Mouse (Mus musculus): ENCODE data around the gene Ddx58. TPM values are rescaled to one million over a fixed set of nuclear protein-coding genes. Genes with fewer than 3 reads are reported as not detected.

Ddx58 gene
- polyA plus RNA-seq, 1 experiment from 2014 or later, result 3.4 TPM

GRCm38 (mm10) chr4:40160591-40161434 lies 78.8 kb downstream of the Ddx58 start:
- Histone ChIP-seq H3K27me3 (ENCODE audit: control insufficient read depth, insufficient read depth, low read length) (no peaks in the 10 kb centered on the region), H3K4me2 (ENCODE audit: low read depth, low read length, severe bottlenecking) (no peak overlapping the region), H3K4me3 (ENCODE audit: low read depth, low read length) (no peak overlapping the region), H3K9ac (ENCODE audit: low read length) (no peak overlapping the region), H3K27ac (ENCODE audit: low read depth, low read length) (no peak overlapping the region), H3K9me3 (ENCODE audit: control insufficient read depth, low read length) (no peaks in the 10 kb centered on the region; the same call in 1 of the 2 replicates), H3K4me1 (replicated peaks; ENCODE audit: control insufficient read depth, insufficient read depth, low read length) (no peaks in the 10 kb centered on the region), H3K36me3 (ENCODE audit: control insufficient read depth, insufficient read depth, low read length) (no peaks in the 10 kb centered on the region)
- ATAC-seq (replicated peaks; ENCODE audit: low FRiP score) (no peak), DNase-seq (ENCODE audit: low spot score) (no peak)
- WGBS, result 91% methylated on average over 8 of the region's 8 CpGs

DNA sequence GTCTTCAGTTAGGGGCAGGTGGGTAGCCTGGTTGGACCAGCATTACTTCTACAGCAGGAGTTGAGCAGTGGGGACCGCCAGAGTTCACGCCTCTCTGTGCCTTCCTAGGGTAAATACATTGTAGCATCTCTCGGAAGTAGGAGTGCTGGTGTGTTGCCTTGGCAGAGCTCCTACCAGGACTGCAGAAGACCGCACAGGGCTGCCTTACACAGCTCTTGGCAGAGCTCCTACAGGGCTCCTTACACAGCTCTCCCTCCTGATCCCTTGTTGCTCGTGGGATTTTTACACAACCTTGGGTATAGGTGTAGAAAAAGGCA lies 81.4 kb downstream of the Ddx58 start:
- Histone ChIP-seq H3K36me3 (ENCODE audit: control insufficient read depth, insufficient read depth, low read length) (no peaks in the 10 kb centered on the region), H3K4me2 (ENCODE audit: low read depth, low read length, severe bottlenecking) (no peak overlapping the region), H3K9ac (ENCODE audit: low read length) (no peak overlapping the region), H3K27me3 (ENCODE audit: control insufficient read depth, insufficient read depth, low read length) (no peaks in the 10 kb centered on the region), H3K4me1 (replicated peaks; ENCODE audit: control insufficient read depth, insufficient read depth, low read length) (no peaks in the 10 kb centered on the region), H3K9me3 (ENCODE audit: control insufficient read depth, low read length) (no peaks in the 10 kb centered on the region; the same call in 1 of the 2 replicates), H3K4me3 (ENCODE audit: low read depth, low read length) (no peak overlapping the region), H3K27ac (ENCODE audit: low read depth, low read length) (no peak overlapping the region)
- DNase-seq (ENCODE audit: low spot score) (no peak), ATAC-seq (replicated peaks; ENCODE audit: low FRiP score) (no peak)
- 93% methylated on average over 5 of the region's 5 CpGs for WGBS

DNA sequence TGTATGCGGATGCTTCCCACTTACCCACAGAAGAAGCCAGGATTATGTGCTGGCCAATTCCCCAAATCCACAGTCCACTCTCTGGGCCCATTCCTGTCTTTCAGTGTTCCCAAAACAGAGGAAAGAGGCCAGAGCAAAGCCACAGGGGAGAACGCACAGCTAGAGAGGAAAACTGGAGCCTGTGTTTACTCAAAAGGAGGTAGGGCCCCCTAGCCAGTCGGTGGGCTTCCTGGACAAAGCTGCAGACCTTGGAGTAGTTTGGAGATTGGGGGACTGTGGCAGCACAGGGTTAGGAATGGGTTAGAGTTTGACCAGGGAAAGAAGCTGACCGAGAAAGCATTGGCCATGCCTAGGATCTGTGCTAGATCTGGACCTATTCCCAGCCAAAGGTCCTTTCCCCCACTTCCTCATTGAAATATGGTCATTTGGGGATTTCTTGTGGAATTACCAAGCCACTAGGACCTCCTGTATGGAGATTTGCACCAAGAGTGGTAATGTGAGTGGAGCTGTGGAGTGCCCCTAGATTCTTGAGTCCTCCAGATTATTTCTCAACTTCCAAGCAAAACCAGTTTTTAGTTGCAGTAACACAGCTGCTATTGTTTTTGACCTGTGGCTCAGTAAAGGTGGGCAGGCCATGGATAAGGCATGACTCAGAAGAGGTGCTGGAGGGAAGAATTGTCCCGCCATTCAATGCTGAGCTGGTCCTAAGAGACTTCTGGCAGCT lies 82.0 kb downstream of the Ddx58 start:
- H3K27ac ChIP-seq (ENCODE audit: low read depth, low read length), result no peak overlapping the region
- H3K4me3 ChIP-seq (ENCODE audit: low read depth, low read length), result no peak overlapping the region
- H3K9ac ChIP-seq (ENCODE audit: low read length), result no peak overlapping the region
- 88% methylated on average over 5 of the region's 5 CpGs for WGBS
- H3K4me2 ChIP-seq (ENCODE audit: low read depth, low read length, severe bottlenecking), result no peak overlapping the region
- no peaks in the 10 kb centered on the region for H3K36me3 ChIP-seq (ENCODE audit: control insufficient read depth, insufficient read depth, low read length)
- ATAC-seq (replicated peaks; ENCODE audit: low FRiP score), result no peak
- no peaks in the 10 kb centered on the region for H3K4me1 ChIP-seq (replicated peaks; ENCODE audit: control insufficient read depth, insufficient read depth, low read length)
- DNase-seq (ENCODE audit: low spot score), result no peak
- H3K27me3 ChIP-seq (ENCODE audit: control insufficient read depth, insufficient read depth, low read length), result no peaks in the 10 kb centered on the region
- H3K9me3 ChIP-seq (ENCODE audit: control insufficient read depth, low read length), result no peaks in the 10 kb centered on the region; the same call in 1 of the 2 replicates

GRCm38 (mm10) chr4:40156582-40157499 lies 82.8 kb downstream of the Ddx58 start:
- no peak overlapping the region for H3K4me3 ChIP-seq (ENCODE audit: low read depth, low read length)
- no peak for DNase-seq (ENCODE audit: low spot score)
- no peaks in the 10 kb centered on the region for H3K27me3 ChIP-seq (ENCODE audit: control insufficient read depth, insufficient read depth, low read length)
- H3K9me3 ChIP-seq (ENCODE audit: control insufficient read depth, low read length), result no peaks in the 10 kb centered on the region; the same call in 1 of the 2 replicates
- no peak overlapping the region for H3K4me2 ChIP-seq (ENCODE audit: low read depth, low read length, severe bottlenecking)
- no peaks in the 10 kb centered on the region for H3K36me3 ChIP-seq (ENCODE audit: control insufficient read depth, insufficient read depth, low read length)
- no peak overlapping the region for H3K27ac ChIP-seq (ENCODE audit: low read depth, low read length)
- H3K9ac ChIP-seq (ENCODE audit: low read length), result no peak overlapping the region
- H3K4me1 ChIP-seq (replicated peaks; ENCODE audit: control insufficient read depth, insufficient read depth, low read length), result no peaks in the 10 kb centered on the region
- WGBS, result 70% methylated on average over 18 of the region's 18 CpGs
- no peak for ATAC-seq (replicated peaks; ENCODE audit: low FRiP score)

- no peak overlapping the region for H3K4me2 ChIP-seq (ENCODE audit: low read depth, low read length, severe bottlenecking)
- 79% methylated on average over 2 of the region's 2 CpGs for WGBS
- H3K27ac ChIP-seq (ENCODE audit: low read depth, low read length), result no peak overlapping the region
- no peaks in the 10 kb centered on the region for H3K4me1 ChIP-seq (replicated peaks; ENCODE audit: control insufficient read depth, insufficient read depth, low read length)
- no peaks in the 10 kb centered on the region for H3K27me3 ChIP-seq (ENCODE audit: control insufficient read depth, insufficient read depth, low read length)
- no peaks in the 10 kb centered on the region for H3K36me3 ChIP-seq (ENCODE audit: control insufficient read depth, insufficient read depth, low read length)
- no peak for ATAC-seq (replicated peaks; ENCODE audit: low FRiP score)
- H3K9me3 ChIP-seq (ENCODE audit: control insufficient read depth, low read length), result no peaks in the 10 kb centered on the region; the same call in 1 of the 2 replicates
- no peak for DNase-seq (ENCODE audit: low spot score)
- no peak overlapping the region for H3K9ac ChIP-seq (ENCODE audit: low read length)
- no peak overlapping the region for H3K4me3 ChIP-seq (ENCODE audit: low read depth, low read length)
Measured at GRCm38 (mm10) chr4:40156153-40156552, 83.5 kb downstream of the Ddx58 start.

DNA sequence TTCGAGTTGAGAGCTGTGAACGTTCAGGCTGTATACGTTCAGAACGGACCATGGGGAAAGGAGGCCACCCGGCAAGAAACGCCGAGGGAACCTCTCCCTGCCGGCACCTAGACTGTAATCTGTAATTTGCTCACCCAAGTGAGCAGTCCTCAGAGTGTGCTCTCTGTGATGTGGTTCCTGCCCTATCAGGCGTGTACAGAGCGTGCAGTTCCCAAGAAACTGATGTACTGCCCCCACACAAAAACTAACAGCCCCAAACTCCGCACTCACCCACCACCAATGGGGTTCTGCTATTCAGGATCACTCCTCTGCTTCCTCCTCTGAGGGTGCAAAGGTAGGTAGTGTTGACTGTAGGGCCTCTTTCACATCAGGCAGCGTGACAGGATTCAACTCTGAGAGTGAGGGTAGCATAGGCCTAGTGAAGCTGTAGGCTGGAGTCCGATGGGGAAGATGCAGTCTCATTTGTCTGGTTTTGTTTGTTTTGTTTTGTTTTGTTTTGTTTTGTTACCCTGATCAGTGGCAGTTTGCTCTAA lies 84.1 kb downstream of the Ddx58 start:
- Histone ChIP-seq H3K9me3 (ENCODE audit: control insufficient read depth, low read length) (no peaks in the 10 kb centered on the region; the same call in 1 of the 2 replicates), H3K36me3 (ENCODE audit: control insufficient read depth, insufficient read depth, low read length) (no peaks in the 10 kb centered on the region), H3K4me3 (ENCODE audit: low read depth, low read length) (no peak overlapping the region), H3K4me1 (replicated peaks; ENCODE audit: control insufficient read depth, insufficient read depth, low read length) (no peaks in the 10 kb centered on the region), H3K27me3 (ENCODE audit: control insufficient read depth, insufficient read depth, low read length) (no peaks in the 10 kb centered on the region), H3K27ac (ENCODE audit: low read depth, low read length) (no peak overlapping the region), H3K4me2 (ENCODE audit: low read depth, low read length, severe bottlenecking) (no peak overlapping the region), H3K9ac (ENCODE audit: low read length) (no peak overlapping the region)
- ATAC-seq (replicated peaks; ENCODE audit: low FRiP score) (no peak), DNase-seq (ENCODE audit: low spot score) (no peak)
- WGBS, result 87% methylated on average over 13 of the region's 13 CpGs

DNA sequence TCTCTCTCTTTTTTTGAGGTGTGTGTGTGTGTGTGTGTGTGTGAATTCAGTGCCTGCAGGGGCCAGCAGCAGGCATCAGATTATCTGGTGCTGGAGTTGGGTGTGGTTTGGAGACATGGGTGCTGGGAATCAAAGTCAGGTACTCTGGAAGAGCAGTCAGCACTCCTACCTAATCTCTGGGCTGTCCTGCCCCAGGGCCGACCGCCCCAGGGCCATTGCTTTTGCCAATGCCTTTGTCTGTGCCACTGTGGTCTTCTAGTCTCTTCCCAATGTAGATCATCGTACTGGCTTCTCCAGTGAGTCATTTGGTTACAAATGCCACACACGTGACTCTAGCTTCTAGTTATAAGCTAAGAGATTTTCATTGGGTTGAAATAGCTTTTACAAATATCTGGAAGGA lies 84.9 kb downstream of the Ddx58 start:
- Histone ChIP-seq H3K36me3 (ENCODE audit: control insufficient read depth, insufficient read depth, low read length) (no peaks in the 10 kb centered on the region), H3K27me3 (ENCODE audit: control insufficient read depth, insufficient read depth, low read length) (no peaks in the 10 kb centered on the region), H3K4me1 (replicated peaks; ENCODE audit: control insufficient read depth, insufficient read depth, low read length) (no peaks in the 10 kb centered on the region), H3K9ac (ENCODE audit: low read length) (no peak overlapping the region), H3K4me2 (ENCODE audit: low read depth, low read length, severe bottlenecking) (no peak overlapping the region), H3K4me3 (ENCODE audit: low read depth, low read length) (no peak overlapping the region), H3K27ac (ENCODE audit: low read depth, low read length) (no peak overlapping the region), H3K9me3 (ENCODE audit: control insufficient read depth, low read length) (no peaks in the 10 kb centered on the region)
- 95% methylated on average over 4 of the region's 4 CpGs for WGBS
- ATAC-seq (replicated peaks; ENCODE audit: low FRiP score) (no peak), DNase-seq (ENCODE audit: low spot score) (no peak)
